Mouse (Mus musculus) cerebellum, adult 2 months (tissue): ENCODE results near the gene Runx3.

Experiments used
- CTCF ChIP-seq: fragments of 200-500 bp; IDR thresholded peaks from 2 replicates; pipeline ENCODE4 v1.5.1; 2011; ENCODE audit warnings: low read depth, mild to moderate bottlenecking, control low read depth, low read length, moderate library complexity, borderline replicate concordance; ENCODE audit not compliant: insufficient read depth
- POLR2A ChIP-seq: fragments of 200-500 bp; IDR thresholded peaks from 2 replicates; pipeline ENCODE4 v1.6.1; 2011; ENCODE audit warnings: low read length, control low read depth, borderline replicate concordance; ENCODE audit not compliant: insufficient read depth

GRCm38 (mm10) chr4:135140647-135141515 is 20.4 kb downstream of the Runx3 start:
- TF ChIP-seq CTCF (no peak), POLR2A (no peak)
